Mouse (Mus musculus) E14TG2a.4 (cell line): ENCODE results near the gene Mcm5.

Experiments used
- CTCF ChIP-seq: conservative IDR thresholded peaks from 2 replicates; pipeline ENCODE4 v1.5.1; 2014; ENCODE audit warnings: low read length
- NANOG ChIP-seq: IDR thresholded peaks from 2 replicates; pipeline ENCODE4 v1.6.1; 2014; ENCODE audit warnings: borderline replicate concordance, low read length, mixed read lengths

DNA sequence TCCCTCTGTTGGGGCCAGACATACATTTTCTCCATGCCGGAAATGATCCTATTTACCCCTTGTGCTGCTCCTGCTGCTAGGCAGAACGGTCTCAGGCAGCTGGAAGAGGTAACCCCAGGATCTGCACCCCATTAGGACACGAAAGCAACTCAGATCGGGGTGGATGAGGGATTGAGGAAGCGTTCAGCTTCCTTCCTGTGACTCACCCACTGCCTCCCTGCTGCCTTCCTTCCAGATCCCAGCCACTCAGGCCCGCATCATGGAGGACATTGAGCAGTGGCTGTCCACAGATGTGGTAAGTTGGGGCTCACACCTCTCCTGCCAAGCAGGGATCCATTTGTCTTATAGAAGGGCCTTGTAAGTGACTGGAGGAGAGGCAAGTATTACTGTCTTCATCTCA, 42.1 kb upstream of the Mcm5 start:
- TF ChIP-seq CTCF (no peak), NANOG (no peak)
